Mouse (Mus musculus) kidney, postnatal 36 days (tissue): ENCODE data around the gene A930017K11Rik.

Experiments
- DNase-seq, 2 experiments: peaks; one replicate each; pipeline ENCODE4 v3.0.0; 2021 to 2022; ENCODE audit warnings: mixed read lengths in 2 of 2

Gene A930017K11Rik

GRCm38 (mm10) chr17:25922120-25922519, 30.2 kb downstream of the A930017K11Rik start:
- peak; percentile 57 to 73 for DNase-seq

- peak; percentile 100 for DNase-seq
These were observed 32.4 kb downstream of the A930017K11Rik start for GRCm38 (mm10) chr17:25919786-25920642.

GRCm38 (mm10) chr17:25919144-25919785, 33.1 kb downstream of the A930017K11Rik start, which contains the start of gene Rab40c:
Rab40c (minus strand) TSS chr17:25919727.
- DNase-seq: no peak

- no peak for DNase-seq
These were observed 34.2 kb downstream of the A930017K11Rik start for GRCm38 (mm10) chr17:25918037-25918750.

- no peak for DNase-seq
These were observed 35.3 kb downstream of the A930017K11Rik start for GRCm38 (mm10) chr17:25916931-25917647.

GRCm38 (mm10) chr17:25914295-25914694, 38.1 kb downstream of the A930017K11Rik start:
- no peak for DNase-seq

DNA sequence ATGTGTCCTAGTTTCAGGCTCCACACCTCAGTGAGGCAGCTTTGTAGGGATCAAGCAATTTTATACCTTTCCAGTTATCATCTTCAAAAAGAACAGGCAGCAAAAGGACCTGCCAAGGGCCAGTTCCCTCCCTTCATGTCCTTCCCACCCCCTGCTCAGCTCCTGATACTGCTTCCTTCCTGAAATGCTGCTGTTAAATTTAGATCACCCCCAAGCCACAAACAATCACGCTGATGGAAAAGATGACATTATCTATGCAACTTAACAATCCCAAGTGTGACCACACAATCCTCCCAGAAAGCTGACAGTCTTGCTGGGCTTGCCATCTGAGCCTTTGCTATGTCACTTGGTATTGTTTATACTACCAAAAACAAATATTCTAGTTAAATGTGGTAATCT, 38.5 kb downstream of the A930017K11Rik start:
- DNase-seq: peak; percentile 21 to 27

DNA sequence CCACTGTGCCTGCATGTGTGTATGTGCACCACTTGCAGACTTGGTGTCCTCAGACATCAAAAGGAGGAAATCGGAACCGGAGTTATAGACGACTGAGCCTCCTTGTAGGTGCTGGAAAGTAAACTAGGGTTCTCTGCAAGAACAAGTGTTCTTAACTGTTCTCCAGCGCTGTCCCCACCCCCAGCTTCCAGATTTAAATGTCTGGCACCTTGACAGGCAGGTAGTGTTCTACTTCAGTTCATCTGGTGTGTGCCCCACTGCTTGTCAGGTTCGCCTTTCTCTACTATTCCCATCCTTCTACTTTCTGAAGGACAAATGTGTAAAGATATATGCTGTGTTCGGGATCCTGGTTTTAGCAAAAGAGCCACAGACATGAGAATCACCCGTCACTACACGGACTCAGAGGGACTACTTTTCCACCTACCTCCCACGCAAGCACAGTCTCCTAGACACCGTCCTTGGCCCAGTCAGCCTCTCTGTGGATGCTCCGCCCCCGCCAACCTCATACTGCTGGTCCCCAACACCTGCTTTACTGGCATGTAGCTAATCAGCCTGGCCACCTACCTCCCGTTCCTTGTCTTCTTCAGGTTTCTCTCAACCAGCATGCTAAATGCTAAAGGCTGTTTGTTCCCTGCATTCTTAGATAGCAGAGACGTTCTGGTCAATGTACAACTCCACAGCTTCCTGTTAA, 39.0 kb downstream of the A930017K11Rik start:
- DNase-seq: peak; percentile 53 to 56

- peak; percentile 52 to 53 for DNase-seq
These were observed 40.5 kb downstream of the A930017K11Rik start for GRCm38 (mm10) chr17:25911816-25912215.

DNA sequence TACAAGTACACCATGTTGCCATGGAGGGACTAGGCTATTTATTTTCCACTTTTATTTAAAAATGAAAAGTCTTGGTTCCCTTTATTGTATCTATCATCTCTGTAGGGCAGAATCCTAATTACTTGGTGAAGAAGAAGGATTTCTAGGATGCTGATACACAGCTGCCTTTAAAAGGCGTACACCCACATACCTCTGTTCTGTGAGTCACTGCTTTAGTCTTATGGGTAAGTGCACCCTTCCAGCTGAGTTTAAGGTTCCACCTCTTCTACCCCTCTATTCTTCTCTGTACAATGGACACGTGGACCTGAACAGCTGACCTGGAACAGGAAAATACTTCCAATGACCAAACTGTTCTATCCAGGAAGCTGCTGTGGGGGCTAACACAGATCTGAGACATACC, 44.7 kb downstream of the A930017K11Rik start:
- DNase-seq: no peak

DNA sequence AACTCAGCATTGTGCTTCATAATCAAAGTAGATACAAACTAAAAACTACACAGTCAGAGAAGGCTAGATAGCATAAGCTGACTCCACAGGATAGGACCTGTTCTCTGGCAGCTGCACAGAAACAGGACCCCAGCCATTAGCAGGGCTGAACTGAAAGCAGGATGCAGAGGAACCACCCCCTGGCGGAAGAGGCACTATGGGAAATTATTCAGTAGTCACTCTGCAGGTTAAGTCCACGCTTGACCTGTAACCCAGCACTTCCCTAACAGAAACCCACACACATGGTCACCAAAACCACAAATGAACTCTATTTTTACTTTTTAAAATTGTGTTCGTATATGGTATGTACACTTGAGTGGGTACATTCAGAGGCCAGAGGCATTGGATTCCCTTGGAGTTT, 49.3 kb downstream of the A930017K11Rik start:
- DNase-seq: no peak

DNA sequence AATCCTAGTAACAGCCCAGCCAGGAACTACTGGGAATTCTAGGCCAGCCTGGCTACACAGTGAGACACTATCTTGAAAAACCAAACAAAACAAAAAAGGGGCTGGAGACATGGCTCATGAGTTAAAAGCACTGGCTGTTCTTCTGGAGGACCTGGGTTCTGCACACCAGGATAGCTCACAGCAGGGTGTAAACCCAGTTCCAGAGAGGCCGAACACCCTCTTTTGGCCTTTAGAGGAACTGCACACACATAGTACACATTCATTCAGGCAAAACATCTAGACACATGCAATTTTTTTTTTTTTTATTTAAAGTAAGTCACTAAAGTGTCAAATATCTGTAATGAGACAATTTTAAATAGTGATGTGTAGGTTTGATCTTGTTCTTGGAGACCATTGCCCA, 52.2 kb downstream of the A930017K11Rik start:
- no peak for DNase-seq
